Mouse (Mus musculus): ENCODE measurements at regions not wholly inside any gene's neighbourhood (a gene's known extent, or its start where the extent isn't known, plus 50 kb on each side); places are given as distances from the start of the nearest gene placed in this dataset.

DNA sequence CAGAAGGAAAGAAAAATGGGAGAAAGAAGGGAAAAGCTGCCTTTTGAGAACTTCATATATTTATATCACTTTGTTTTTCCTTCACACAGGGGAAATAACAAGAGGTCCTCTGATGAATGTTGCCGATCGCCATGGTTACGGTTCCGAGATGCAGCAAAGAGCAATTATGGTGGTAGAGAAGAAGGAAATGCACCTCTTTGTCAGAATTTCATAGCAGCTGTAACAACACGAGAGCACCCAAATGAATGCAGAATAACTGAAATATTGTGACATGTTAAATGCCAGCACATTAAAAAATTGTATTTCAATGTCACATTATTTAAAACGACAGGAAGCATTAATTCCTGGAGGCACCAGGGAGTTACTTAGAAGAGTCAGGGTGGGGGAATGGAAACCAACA lies 279.4 kb downstream of the Mctp2 start:
- no peak for DNase-seq (ENCODE audit: low spot score in 2 of 2)

DNA sequence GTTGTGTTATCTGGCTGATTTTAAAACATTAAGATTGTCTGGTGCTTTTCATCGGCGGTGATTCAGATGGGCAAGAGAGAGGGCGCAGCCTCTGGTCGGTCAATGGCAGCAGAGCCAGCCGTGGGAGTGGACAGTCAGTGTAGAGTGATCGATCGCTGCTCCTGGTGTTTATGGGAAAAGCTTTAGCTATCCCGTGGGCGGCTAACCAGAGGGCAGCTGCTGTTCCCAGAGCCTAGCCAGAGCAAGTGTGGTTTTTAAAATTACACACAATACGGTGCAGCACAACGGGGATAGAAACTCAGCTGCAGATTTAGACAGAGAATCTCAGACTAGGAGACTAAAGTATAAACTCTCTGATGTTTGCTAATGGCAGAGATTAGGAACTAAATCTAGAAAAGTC lies 297.3 kb downstream of the Mctp2 start:
- no peak for DNase-seq (ENCODE audit: low spot score in 2 of 2)

DNA sequence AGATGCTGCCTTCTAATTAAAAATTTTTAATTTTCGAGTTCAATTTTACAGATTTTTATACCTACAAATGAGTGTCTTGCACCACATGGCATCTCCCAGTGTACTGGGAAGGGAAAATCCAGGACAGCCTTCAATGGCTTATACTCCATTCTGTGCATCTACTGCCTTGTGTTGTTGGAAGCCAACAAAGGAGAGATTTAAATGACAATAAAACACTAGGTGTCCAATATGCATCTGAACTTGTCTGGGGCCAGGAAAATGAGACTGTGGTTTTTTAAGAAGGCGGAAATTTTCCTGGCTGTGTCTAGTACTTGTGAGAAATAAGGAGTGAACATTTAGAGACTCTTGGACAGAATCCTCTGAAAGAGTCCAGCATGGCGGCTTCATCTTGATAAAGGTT lies 302.1 kb downstream of the Mctp2 start:
- DNase-seq (ENCODE audit: low spot score in 2 of 2), result no peak

DNA sequence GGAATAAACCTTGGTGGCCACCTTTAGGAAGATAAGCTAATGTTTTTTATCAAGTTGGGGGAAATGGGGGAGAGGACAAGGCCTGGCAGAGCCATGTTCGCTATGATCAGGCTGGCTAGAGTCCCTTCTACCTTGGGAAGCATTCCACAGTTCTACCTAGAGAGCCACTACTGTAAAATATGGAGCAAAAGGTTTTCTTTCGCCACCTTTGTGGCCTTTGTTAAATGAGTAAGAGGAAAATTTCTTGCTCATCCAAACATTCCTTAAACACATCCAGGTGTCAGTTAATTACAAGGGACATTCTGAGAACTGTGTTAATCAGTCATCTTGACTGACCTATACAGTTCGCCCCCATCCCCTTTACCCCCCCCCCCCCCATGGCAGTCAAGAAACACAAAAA lies 313.9 kb downstream of the Mctp2 start:
- no peak for DNase-seq (ENCODE audit: low spot score in 2 of 2)

DNA sequence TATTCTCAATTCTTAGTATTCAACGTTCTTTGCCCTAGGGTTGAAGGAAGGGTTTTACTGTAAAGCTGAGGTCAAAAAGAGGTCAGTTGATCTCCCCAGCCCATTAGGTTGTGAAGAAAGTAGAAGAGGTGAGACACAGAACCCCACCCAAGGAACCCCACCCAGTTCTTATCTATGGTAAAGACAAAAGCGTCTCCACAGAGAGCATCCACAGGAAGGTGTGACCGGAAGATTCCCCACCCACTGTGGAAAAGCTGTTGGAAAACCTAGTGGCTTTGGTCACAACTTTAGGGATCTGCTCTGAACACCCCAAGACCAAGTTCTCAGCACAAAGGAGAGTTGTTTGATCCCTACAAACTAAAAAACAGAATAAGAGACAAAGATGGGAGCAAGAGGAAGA lies 314.6 kb downstream of the Mctp2 start:
- no peak for DNase-seq (ENCODE audit: low spot score in 2 of 2)

DNA sequence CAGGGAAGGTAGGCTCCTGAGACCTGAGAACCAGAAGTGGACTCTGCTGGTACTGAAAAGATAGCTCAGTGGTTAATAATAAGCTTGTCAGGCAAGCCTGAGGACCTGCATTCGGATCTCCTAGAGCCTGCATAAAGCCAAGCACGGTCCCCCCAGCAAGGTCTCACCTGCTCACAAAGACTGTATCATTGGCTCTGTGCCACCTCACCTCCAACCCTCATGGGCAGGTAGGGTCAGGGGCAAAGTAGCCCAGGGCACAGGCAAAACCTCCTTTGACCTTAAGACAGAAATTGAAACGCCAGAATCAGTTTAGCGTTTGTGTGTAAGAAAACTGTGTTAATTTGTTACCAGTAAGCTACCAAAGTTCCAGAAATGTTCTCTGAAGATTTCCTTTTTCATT lies 315.2 kb downstream of the Mctp2 start:
- no peak for DNase-seq (ENCODE audit: low spot score in 2 of 2)

DNA sequence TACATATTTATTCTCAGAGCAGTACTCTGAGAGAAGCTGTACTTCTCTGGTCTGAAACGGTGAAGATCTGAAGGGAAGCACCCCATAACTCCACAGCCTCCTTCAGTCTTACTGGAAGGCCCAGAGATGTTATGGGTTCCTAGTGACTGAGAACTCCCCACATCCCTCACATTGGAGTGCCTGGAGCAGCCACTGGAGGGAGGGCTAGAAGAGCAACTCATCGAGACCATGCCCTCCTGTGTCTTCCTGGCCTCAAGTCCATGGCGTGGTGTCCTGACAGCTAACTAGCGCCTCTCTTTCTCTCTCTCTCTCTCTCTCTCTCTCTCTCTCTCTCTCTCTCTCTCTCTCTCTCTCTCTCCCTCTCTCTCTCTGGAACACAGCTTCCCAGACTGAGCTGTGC lies 340.4 kb downstream of the Mctp2 start:
- DNase-seq (ENCODE audit: low spot score in 2 of 2), result no peak

DNA sequence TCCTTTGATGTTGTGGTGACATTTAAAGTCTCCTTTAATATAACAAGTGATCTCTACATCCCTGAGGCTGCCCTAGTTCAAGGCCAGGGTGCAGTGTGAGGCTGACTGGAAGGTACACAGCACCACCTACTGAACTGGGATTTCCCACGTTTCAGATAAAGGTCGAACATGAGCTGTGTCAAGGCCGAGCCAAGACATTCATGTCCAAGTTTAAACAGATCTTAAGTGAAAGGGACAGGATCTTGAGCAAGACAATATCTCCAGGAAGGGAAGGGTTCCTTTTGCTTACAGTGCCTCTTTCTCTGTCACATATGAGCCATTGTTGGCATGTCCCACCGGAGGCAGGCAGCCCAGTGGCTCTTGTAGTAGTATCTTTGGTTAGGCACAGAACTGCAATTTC lies 343.0 kb downstream of the Mctp2 start:
- DNase-seq (ENCODE audit: low spot score in 2 of 2), result no peak

DNA sequence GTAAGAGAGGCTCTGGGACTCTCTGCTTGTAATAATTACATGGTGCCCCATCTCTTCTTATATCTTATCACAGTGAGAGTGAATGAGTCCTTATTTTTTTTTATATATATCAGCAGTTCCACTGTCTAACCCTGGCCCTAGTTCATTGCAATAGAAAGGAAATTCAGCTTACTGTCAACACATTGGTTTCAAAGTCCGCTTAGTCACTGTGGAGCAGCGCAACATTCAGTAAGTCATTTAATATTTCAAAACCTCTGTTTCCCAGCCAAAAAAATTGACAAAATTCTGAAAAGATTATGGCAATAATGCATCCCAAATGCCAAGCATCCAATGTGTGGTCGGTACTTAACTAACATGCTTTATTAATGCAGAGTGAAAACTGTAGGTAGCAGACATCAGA lies 343.6 kb downstream of the Mctp2 start:
- no peak for DNase-seq (ENCODE audit: low spot score in 2 of 2)

DNA sequence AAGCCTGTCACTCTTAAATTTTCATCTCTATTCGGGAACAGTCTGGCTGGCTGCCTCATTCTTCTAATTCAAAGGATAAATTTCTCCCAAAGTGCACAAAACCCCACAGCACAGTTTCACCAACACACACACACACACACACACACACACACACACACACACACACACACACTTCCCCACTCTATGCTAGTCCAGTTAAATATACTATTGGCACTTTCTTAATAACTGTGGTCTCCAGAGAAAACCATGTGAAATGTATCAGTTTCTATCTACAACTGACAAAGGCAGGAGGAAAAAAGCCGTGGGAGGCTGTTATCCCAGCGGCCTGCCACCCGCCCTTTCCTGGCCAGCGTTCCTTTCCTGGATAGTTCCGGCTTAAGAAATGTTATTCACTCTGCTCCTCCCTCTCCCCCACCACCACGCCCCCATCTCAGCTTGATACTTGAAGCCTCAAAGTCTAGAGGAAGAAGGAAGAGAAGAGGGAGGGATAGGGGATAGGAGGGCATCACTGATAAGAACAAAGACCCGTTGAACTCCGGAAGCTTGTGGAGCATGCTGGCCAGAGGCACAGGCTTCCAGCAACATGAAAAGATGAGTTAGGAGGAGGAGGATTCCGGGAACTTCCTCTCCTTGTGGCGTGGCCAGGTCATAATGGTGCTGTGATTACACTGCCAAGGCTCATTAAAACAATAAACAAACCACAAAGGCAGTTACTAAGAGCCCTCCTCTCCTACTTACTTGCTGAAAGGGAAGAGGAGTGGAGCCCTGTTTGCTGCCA lies 345.8 kb downstream of the Mctp2 start:
- DNase-seq (ENCODE audit: low spot score in 2 of 2), result peak in 1 of 2 experiments; percentile 24

DNA sequence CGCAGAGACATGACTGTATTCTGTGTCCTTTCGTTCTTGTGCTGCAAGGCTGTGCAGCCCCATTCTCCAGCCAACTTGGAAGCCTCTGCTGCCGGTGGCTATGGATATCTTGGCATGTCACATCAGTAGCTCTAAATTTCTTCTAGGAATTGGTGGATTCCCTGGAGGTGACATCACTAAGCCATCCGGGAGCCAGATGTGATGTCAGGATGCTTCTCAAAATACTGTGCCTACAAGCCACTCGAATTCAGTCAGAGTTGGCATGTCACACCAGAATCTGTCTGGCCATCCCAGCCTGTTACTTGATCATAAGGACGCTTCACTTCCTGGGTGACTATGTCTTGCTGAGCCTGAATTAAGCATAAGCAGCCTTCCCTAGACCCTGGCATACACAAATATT lies 359.9 kb downstream of the Mctp2 start:
- no peak for DNase-seq (ENCODE audit: low spot score in 2 of 2)

DNA sequence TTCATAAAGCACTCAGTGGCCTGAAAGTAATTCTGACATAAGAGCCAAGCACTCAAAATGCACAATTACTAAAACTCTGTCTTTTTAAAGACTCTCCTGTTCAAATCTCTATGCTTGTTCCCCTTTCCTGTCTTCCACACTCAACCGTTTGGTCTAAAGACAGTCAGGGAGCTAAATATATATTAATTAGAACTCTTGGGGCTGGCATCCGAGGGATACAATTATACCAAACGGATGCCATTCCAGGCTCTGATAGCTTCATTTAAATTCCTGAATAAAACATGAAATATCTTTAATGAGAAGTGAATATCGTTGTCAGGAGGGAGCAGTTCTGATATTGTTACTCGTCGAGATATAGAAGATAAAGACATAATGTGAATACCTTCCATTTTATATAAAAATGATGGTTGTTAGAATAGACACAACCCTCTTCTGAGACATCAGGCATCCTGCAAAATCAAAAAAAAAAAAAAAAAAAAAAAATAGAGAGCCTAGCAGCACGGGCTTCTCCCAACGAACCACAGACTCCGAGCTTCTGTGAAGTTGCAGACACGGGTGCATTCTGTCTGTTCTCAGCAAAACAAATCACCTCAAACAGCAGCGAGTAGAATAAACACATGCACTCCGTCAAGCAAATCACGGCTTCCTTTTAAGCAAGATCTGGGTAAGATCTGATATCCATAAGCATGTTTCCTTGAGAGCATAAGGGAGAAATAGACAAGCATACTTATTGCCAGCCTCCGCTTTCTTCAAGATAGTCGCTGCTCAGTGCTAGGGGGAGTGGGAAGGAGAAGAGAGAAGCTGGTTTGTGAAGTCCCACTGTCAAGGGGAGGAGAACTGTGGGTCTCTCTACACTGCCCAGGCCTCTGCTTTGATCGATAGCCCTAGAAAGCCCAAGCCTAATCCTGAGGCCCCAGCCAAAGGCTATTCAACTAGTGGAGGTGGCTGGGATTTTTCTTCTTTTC lies 363.0 kb downstream of the Mctp2 start:
- DNase-seq (ENCODE audit: low spot score in 2 of 2), result no peak

DNA sequence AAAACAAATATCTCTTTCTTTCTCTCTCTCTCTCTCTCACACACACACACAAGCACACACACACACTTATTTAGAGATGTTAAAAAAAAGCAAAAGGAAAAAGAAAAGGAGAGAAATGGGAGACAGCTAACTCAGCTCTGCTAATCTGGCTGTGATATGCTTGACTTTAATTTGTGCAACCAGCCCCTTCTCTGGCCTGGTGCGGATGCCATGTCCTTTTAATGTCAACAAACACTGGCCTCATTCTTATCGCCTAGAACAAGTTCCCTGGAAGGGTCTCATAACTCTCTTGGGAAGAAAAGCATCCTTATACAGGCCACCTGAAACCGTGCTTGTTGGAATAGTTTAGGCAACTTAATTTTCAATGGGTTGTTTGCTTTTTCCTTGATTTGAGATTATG lies 368.7 kb downstream of the Mctp2 start:
- DNase-seq (ENCODE audit: low spot score in 2 of 2), result no peak

DNA sequence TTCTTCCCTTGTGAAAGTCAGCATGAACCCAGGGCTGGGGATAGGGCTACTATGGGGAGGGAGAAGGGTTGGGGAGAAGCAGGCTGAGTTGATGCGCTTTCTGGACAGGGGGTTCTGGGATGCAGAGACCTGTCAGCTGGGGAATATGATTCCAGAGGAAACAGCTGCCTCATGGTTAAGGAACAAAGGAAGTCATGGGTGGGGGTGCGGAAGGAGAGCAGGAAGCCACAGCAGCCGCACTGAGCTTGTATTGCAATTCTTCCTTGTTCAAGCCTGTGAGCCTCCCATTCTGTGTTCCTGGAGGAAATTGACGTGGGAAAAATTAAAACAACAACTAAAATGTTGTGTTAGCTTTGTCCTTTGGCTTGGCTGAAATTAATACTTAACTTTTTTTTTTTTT lies 369.7 kb downstream of the Mctp2 start:
- no peak for DNase-seq (ENCODE audit: low spot score in 2 of 2)
